Mouse (Mus musculus): ENCODE data around the gene Csnk2a2.

- TF ChIP-seq POLR2A (IDR thresholded peaks at IDR 0.05; ENCODE audit: control insufficient read depth, low read depth, low read length) (no peak), CTCF (IDR thresholded peaks at IDR 0.05; ENCODE audit: control insufficient read depth, insufficient read depth, insufficient replicate concordance, low read depth, low read length) (no peak)
These were observed 49.6 kb upstream of the Csnk2a2 start for GRCm38 (mm10) chr8:95539487-95539886.

All from testis, adult 2 months (tissue).